16 mouse cellular contexts compared by ENCODE assay signal in genomic region chr3:74534795-74535194, GRCm38 (mm10).
DNase-seq lines count a peak whose midpoint lies in the region; ATAC-seq and TF ChIP-seq lines count a peak whose summit lies in the region.
"Had no signal": no experiment of that assay in that cellular context is flagged by ENCODE, and none has a peak within 500 bp of the region (broad histone marks: within the 10 kb centered on the region; RNA-seq: fewer than 3 reads in every experiment).

No protein-coding gene starts in this region.

- H3K4me1 ChIP-seq in hindbrain, postnatal 0 days (ENCODE audit: insufficient read depth, low read length): no peaks in the 10 kb centered on the region
- H3K4me1 ChIP-seq in hindbrain, embryonic 11.5 days (replicated peaks; ENCODE audit: control insufficient read depth, insufficient read depth, low read length): no peaks in the 10 kb centered on the region
- H3K4me1 ChIP-seq in stomach, postnatal 0 days (replicated peaks; ENCODE audit: control insufficient read depth, insufficient read depth): no peaks in the 10 kb centered on the region
- H3K4me1 ChIP-seq: heart, embryonic 13.5 days; neural tube, embryonic 13.5 days had no signal

- no peak for TF ChIP-seq EP300 in stomach, postnatal 0 days (optimal IDR thresholded peaks at IDR 0.05)

- ATAC-seq in hindbrain, postnatal 0 days: no peak
- no peak for ATAC-seq in hindbrain, embryonic 11.5 days (ENCODE audit: low FRiP score)
- peak; percentile 95; the same call in 1 of the 2 replicates for ATAC-seq in cerebellum, adult (ENCODE audit: insufficient number of reproducible peaks, low FRiP score, low TSS enrichment)
- ATAC-seq in stomach, postnatal 0 days (ENCODE audit: low FRiP score, low TSS enrichment): no peak
- ATAC-seq: forebrain, embryonic 16.5 days had no signal

- DNase-seq in hindbrain, postnatal 0 days (ENCODE audit: low spot score): peak; percentile 45
- no peak for DNase-seq in hindbrain, embryonic 11.5 days (ENCODE audit: low spot score)
- DNase-seq in brain, adult 2 months (ENCODE audit: low read depth, low spot score): peak; percentile 40
- peak; percentile 98 for DNase-seq in cerebellum, postnatal 10 days
- no peak for DNase-seq in stomach, postnatal 0 days (ENCODE audit: low spot score)
- DNase-seq in thymus, adult 18-20 months: no peak
- DNase-seq: heart, adult 11 months; heart, postnatal 36 days; liver; lung, adult 2 months; lung, postnatal 36 days; thymus, adult 2 months had no signal

- no peaks in the 10 kb centered on the region for H3K27me3 ChIP-seq in hindbrain, postnatal 0 days (ENCODE audit: insufficient read depth, low read length)
- no peaks in the 10 kb centered on the region for H3K27me3 ChIP-seq in hindbrain, embryonic 11.5 days (ENCODE audit: control insufficient read depth, insufficient read depth, low read length)
- no peaks in the 10 kb centered on the region for H3K27me3 ChIP-seq in stomach, postnatal 0 days (ENCODE audit: control insufficient read depth, insufficient read depth, low read length)
- H3K27me3 ChIP-seq: heart, embryonic 13.5 days; neural tube, embryonic 13.5 days had no signal

- no peak overlapping the region for H3K4me3 ChIP-seq in hindbrain, postnatal 0 days (ENCODE audit: low read length)
- no peak overlapping the region for H3K4me3 ChIP-seq in hindbrain, embryonic 11.5 days (ENCODE audit: low read depth, low read length)
- no peak overlapping the region for H3K4me3 ChIP-seq in stomach, postnatal 0 days (ENCODE audit: low read depth, low read length)
- H3K4me3 ChIP-seq: heart, embryonic 13.5 days; neural tube, embryonic 13.5 days had no signal

- no peaks in the 10 kb centered on the region for H3K9me3 ChIP-seq in hindbrain, postnatal 0 days (ENCODE audit: low read length)
- H3K9me3 ChIP-seq in hindbrain, embryonic 11.5 days (ENCODE audit: control insufficient read depth, low read length): no peaks in the 10 kb centered on the region
- no peaks in the 10 kb centered on the region for H3K9me3 ChIP-seq in stomach, postnatal 0 days (ENCODE audit: control insufficient read depth, low read length)
- H3K9me3 ChIP-seq: heart, embryonic 13.5 days; neural tube, embryonic 13.5 days had no signal

- no peaks in the 10 kb centered on the region for H3K36me3 ChIP-seq in hindbrain, postnatal 0 days (ENCODE audit: insufficient read depth, low read length)
- H3K36me3 ChIP-seq in hindbrain, embryonic 11.5 days (ENCODE audit: control insufficient read depth, insufficient read depth, low read length): no peaks in the 10 kb centered on the region
- H3K36me3 ChIP-seq in stomach, postnatal 0 days (ENCODE audit: control insufficient read depth, insufficient read depth, low read length): no peaks in the 10 kb centered on the region
- H3K36me3 ChIP-seq: heart, embryonic 13.5 days; neural tube, embryonic 13.5 days had no signal

- no peak for TF ChIP-seq CTCF in hindbrain, postnatal 0 days (IDR thresholded peaks at IDR 0.05; ENCODE audit: low read depth)
- TF ChIP-seq CTCF in stomach, postnatal 0 days (IDR thresholded peaks at IDR 0.05; ENCODE audit: low read depth): no peak

- H3K4me2 ChIP-seq in hindbrain, postnatal 0 days (ENCODE audit: low read depth, low read length): no peak overlapping the region
- H3K4me2 ChIP-seq in hindbrain, embryonic 11.5 days (replicated peaks; ENCODE audit: low read depth, low read length): no peak overlapping the region
- H3K4me2 ChIP-seq in stomach, postnatal 0 days (replicated peaks; ENCODE audit: low read depth): no peak overlapping the region
- H3K4me2 ChIP-seq: heart, embryonic 13.5 days; neural tube, embryonic 13.5 days had no signal

- no peak overlapping the region for H3K9ac ChIP-seq in hindbrain, postnatal 0 days (replicated peaks; ENCODE audit: low read length)
- H3K9ac ChIP-seq in hindbrain, embryonic 11.5 days (ENCODE audit: low read depth, low read length): no peak overlapping the region
- no peak overlapping the region for H3K9ac ChIP-seq in stomach, postnatal 0 days (ENCODE audit: low read length)
- H3K9ac ChIP-seq: heart, embryonic 13.5 days; neural tube, embryonic 13.5 days had no signal

- 48% methylated on average over 4 of the region's 4 CpGs for WGBS in hindbrain, postnatal 0 days
- WGBS in hindbrain, embryonic 11.5 days: 89% methylated on average over 4 of the region's 4 CpGs
- WGBS in stomach, postnatal 0 days: 85% methylated on average over 4 of the region's 4 CpGs

- H3K27ac ChIP-seq in hindbrain, postnatal 0 days: no peak overlapping the region
- H3K27ac ChIP-seq in hindbrain, embryonic 11.5 days (ENCODE audit: low read depth, low read length): no peak overlapping the region
- H3K27ac ChIP-seq in stomach, postnatal 0 days (replicated peaks): no peak overlapping the region
- H3K27ac ChIP-seq: heart, embryonic 13.5 days; neural tube, embryonic 13.5 days had no signal

Comparison
In these comparisons a context has a peak if more than half of its experiments do, and no peak if none do; other contexts are left out.
1. DNase-seq: peak in hindbrain, postnatal 0 days (single experiment), brain, adult 2 months (single experiment) and cerebellum, postnatal 10 days (2 of 2); none in hindbrain, embryonic 11.5 days (single experiment), stomach, postnatal 0 days (single experiment) and thymus, adult 18-20 months (0 of 2).